Mouse (Mus musculus): Measurements from ENCODE around the gene Scube1. TPM values are rescaled to one million over a fixed set of nuclear protein-coding genes. Genes with fewer than 3 reads are reported as not detected.

Gene Scube1
- polyA plus RNA-seq, 1 experiment from 2014 or later: 0.16 TPM

DNA sequence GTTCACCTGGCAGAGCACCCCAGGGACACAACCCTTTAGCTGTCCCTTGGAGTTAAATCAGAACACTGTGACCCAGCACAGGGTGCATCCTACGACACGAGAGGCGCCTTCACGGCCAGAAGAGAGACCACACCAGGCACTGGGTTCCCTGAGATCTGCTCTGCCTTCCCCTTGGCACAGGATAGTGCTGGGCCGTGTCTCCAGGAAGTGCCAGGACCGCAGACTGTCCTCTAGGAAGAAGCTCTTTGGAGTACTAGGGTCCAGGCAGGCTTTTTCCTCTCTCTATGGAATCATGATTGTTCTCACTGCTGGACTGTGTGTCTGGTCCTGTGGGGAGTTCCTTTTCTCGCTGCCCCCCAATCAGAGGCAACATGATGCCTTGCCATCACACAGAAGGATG lies 44.5 kb downstream of the Scube1 start:
- no peak for ATAC-seq (ENCODE audit: low read depth)
- Histone ChIP-seq H3K4me3 (replicated peaks) (no peak overlapping the region), H3K9me3 (replicated peaks) (no peaks in the 10 kb centered on the region), H3K4me1 (replicated peaks) (no peaks in the 10 kb centered on the region), H3K27ac (no peak overlapping the region), H3K4me2 (no peak overlapping the region), H3K36me3 (no peaks in the 10 kb centered on the region), H3K27me3 (peaks cover 30% of the 10 kb centered on the region), H3K9ac (no peak overlapping the region)
- WGBS (ENCODE audit: insufficient replicate concordance): 56% methylated on average over 7 of the region's 7 CpGs
- DNase-seq: no peak

GRCm38 (mm10) chr15:83679729-83680128 lies 45.1 kb downstream of the Scube1 start:
- no peak overlapping the region for H3K27ac ChIP-seq
- no peaks in the 10 kb centered on the region for H3K36me3 ChIP-seq
- no peak overlapping the region for H3K9ac ChIP-seq
- 63% methylated on average over 5 of the region's 5 CpGs for WGBS (ENCODE audit: insufficient replicate concordance)
- no peaks in the 10 kb centered on the region for H3K9me3 ChIP-seq (replicated peaks)
- H3K4me1 ChIP-seq (replicated peaks): no peaks in the 10 kb centered on the region
- no peak overlapping the region for H3K4me3 ChIP-seq (replicated peaks)
- no peak for DNase-seq
- H3K27me3 ChIP-seq: peaks cover 30% of the 10 kb centered on the region
- no peak for ATAC-seq (ENCODE audit: low read depth)
- H3K4me2 ChIP-seq: no peak overlapping the region

GRCm38 (mm10) chr15:83678606-83679005 lies 46.2 kb downstream of the Scube1 start:
- H3K27me3 ChIP-seq: peaks cover 30% of the 10 kb centered on the region
- 11% methylated on average over 11 of the region's 11 CpGs for WGBS (ENCODE audit: insufficient replicate concordance)
- no peak for ATAC-seq (ENCODE audit: low read depth)

DNA sequence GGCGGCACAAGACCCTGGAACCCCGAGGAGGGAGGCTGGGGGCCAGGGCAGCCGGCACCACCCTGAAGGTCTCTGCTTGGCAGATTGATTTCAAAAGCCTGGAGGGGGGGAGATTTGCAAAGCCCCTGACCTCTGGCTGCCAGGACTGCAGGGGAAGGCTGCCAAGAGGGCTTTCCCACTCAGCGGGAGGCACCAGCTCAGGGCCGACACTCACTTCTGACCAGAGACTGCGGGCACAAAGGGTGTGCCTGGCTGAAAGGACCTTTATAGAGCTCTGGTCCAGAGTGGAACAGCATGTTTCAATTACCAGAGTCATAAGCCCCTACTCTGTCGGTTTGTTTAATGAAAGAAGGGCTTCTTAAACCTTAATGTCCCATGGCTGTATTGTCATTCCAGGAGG lies 46.7 kb downstream of the Scube1 start:
- Histone ChIP-seq H3K27ac (no peak overlapping the region), H3K36me3 (no peaks in the 10 kb centered on the region), H3K9ac (no peak overlapping the region), H3K27me3 (peaks cover 30% of the 10 kb centered on the region), H3K4me1 (replicated peaks) (no peaks in the 10 kb centered on the region), H3K4me2 (no peak overlapping the region), H3K4me3 (replicated peaks) (no peak overlapping the region), H3K9me3 (replicated peaks) (no peaks in the 10 kb centered on the region)
- 18% methylated on average over 7 of the region's 7 CpGs for WGBS (ENCODE audit: insufficient replicate concordance)
- no peak for DNase-seq
- ATAC-seq (ENCODE audit: low read depth): no peak

More at GRCm38 (mm10) chr15:83678606-83679005, 46.2 kb downstream of the Scube1 start:
- Histone ChIP-seq H3K4me3 (replicated peaks) (no peak overlapping the region), H3K27ac (no peak overlapping the region), H3K9me3 (replicated peaks) (no peaks in the 10 kb centered on the region), H3K4me1 (replicated peaks) (no peaks in the 10 kb centered on the region), H3K4me2 (no peak overlapping the region), H3K9ac (no peak overlapping the region), H3K36me3 (no peaks in the 10 kb centered on the region)
- DNase-seq: no peak

- Histone ChIP-seq H3K36me3 (no peaks in the 10 kb centered on the region), H3K27ac (no peak overlapping the region), H3K9ac (no peak overlapping the region), H3K4me3 (replicated peaks) (no peak overlapping the region), H3K4me1 (replicated peaks) (no peaks in the 10 kb centered on the region), H3K4me2 (no peak overlapping the region), H3K27me3 (peaks cover 30% of the 10 kb centered on the region), H3K9me3 (replicated peaks) (no peaks in the 10 kb centered on the region)
- DNase-seq (no peak), ATAC-seq (ENCODE audit: low read depth) (no peak; the same call in 1 of the 2 replicates)
- 71% methylated on average over 6 of the region's 6 CpGs for WGBS (ENCODE audit: insufficient replicate concordance)
These were observed 47.7 kb downstream of the Scube1 start for GRCm38 (mm10) chr15:83677098-83677497.

DNA sequence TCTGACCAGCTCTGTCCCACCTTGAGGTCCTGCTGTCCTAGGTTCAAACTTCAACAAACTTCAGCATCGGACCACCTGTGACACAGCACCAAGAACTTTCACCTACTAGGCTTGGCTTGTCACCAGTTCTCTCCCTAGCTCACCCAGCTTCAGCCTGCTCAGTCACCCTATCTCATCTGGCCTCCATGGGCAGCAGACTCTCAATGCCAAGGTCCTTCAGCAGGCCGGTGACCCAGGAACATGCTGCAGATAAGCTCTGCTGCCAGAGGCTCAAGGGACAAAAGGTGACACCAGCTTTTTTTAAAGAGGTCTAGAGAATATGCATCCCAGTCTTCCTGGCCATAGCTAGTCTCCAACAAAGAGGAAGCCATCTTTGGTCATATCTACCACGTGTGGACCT lies 48.5 kb downstream of the Scube1 start:
- Histone ChIP-seq H3K9me3 (replicated peaks) (no peaks in the 10 kb centered on the region), H3K4me2 (no peak overlapping the region), H3K4me3 (replicated peaks) (no peak overlapping the region), H3K27me3 (peaks cover 30% of the 10 kb centered on the region), H3K27ac (no peak overlapping the region), H3K4me1 (replicated peaks) (no peaks in the 10 kb centered on the region), H3K9ac (no peak overlapping the region), H3K36me3 (no peaks in the 10 kb centered on the region)
- WGBS (ENCODE audit: insufficient replicate concordance): 74% methylated on average over 3 of the region's 3 CpGs
- ATAC-seq (ENCODE audit: low read depth) (no peak), DNase-seq (no peak)

DNA sequence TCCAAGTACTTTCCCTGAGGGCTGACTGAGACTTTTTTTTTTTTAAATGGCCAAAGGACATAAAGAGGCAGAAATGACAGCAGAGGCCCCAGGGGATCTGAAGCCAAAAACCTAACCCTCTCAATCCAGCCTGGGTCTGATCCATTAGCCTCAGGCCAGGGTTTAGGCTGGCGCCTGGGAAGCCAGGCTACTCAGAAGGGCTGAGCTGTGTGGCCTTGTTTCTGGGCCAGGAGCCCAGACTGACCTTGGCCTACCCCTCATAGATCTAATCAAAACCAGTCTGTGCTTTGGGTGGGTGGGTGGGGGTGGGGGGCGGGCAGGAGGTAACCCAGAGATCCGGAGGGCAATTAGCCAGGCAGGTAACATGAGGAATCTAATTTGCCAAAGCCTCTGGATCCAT lies 51.2 kb downstream of the Scube1 start:
- 56% methylated on average over 3 of the region's 3 CpGs for WGBS (ENCODE audit: insufficient replicate concordance)
- Histone ChIP-seq H3K4me2 (no peak overlapping the region), H3K9ac (no peak overlapping the region), H3K27me3 (peaks cover 11% of the 10 kb centered on the region), H3K27ac (no peak overlapping the region), H3K4me3 (replicated peaks) (no peak overlapping the region), H3K9me3 (replicated peaks) (no peaks in the 10 kb centered on the region), H3K36me3 (no peaks in the 10 kb centered on the region), H3K4me1 (replicated peaks) (no peaks in the 10 kb centered on the region)
- ATAC-seq (ENCODE audit: low read depth) (no peak), DNase-seq (no peak)

- Histone ChIP-seq H3K4me2 (no peak overlapping the region), H3K36me3 (no peaks in the 10 kb centered on the region), H3K4me3 (replicated peaks) (no peak overlapping the region), H3K9ac (no peak overlapping the region), H3K27me3 (no peaks in the 10 kb centered on the region), H3K9me3 (replicated peaks) (no peaks in the 10 kb centered on the region), H3K4me1 (replicated peaks) (no peaks in the 10 kb centered on the region), H3K27ac (no peak overlapping the region)
- WGBS (ENCODE audit: insufficient replicate concordance): 53% methylated on average over 6 of the region's 6 CpGs
- no peak for DNase-seq
- no peak for ATAC-seq (ENCODE audit: low read depth)
These were observed 57.3 kb downstream of the Scube1 start for GRCm38 (mm10) chr15:83667501-83667900.

DNA sequence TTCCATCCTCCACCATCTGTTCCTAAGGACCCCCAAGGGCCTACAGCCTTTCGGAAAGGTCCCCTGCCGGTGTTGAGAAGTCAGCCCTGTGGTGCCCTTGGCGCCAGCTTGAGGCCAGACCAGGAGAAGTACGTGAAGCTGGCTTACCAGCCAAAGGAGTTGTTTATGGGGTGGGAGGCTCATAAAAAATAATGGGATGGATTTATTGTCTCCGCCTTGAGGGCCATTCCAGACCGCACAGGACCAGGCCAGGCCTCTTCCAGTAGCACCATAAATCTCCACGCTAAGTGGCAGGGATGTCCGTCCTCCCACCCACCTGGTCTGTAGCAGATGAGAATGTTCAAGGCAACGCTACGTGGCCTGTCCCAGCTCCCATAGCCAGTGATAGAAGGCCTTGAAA lies 58.4 kb downstream of the Scube1 start:
- 63% methylated on average over 10 of the region's 10 CpGs for WGBS (ENCODE audit: insufficient replicate concordance)
- H3K9me3 ChIP-seq (replicated peaks): no peaks in the 10 kb centered on the region
- no peak overlapping the region for H3K27ac ChIP-seq
- H3K4me1 ChIP-seq (replicated peaks): no peaks in the 10 kb centered on the region
- H3K4me3 ChIP-seq (replicated peaks): no peak overlapping the region
- no peaks in the 10 kb centered on the region for H3K27me3 ChIP-seq
- ATAC-seq (ENCODE audit: low read depth): no peak
- no peak overlapping the region for H3K4me2 ChIP-seq
- no peaks in the 10 kb centered on the region for H3K36me3 ChIP-seq
- DNase-seq: no peak
- H3K9ac ChIP-seq: no peak overlapping the region

DNA sequence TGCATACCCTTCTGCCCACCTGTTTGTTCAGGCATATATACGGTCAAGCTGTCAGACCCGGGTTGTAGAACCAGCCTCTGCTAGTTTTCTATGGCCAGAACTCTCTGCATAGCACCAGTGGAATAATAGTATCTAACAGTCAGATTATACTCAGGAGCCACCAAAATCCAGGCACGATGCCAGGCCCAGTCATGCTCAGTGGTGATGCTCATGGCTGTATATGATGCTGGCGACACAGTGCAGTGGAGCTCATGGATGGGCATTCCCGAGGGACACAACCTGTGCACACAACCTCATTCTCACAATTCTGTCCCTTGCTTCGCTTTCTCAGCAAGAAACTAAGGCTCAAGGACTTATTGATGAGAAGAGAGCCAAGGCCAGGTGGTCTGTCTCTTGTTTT lies 58.8 kb downstream of the Scube1 start:
- no peak for ATAC-seq (ENCODE audit: low read depth)

GRCm38 (mm10) chr15:83664722-83665121 lies 60.1 kb downstream of the Scube1 start:
- WGBS (ENCODE audit: insufficient replicate concordance): 49% methylated on average over 5 of the region's 5 CpGs
- no peaks in the 10 kb centered on the region for H3K4me1 ChIP-seq (replicated peaks)
- H3K4me3 ChIP-seq (replicated peaks): no peak overlapping the region
- no peaks in the 10 kb centered on the region for H3K27me3 ChIP-seq
- H3K27ac ChIP-seq: no peak overlapping the region
- DNase-seq: no peak
- H3K36me3 ChIP-seq: no peaks in the 10 kb centered on the region
- H3K4me2 ChIP-seq: no peak overlapping the region
- ATAC-seq (ENCODE audit: low read depth): no peak
- no peak overlapping the region for H3K9ac ChIP-seq
- H3K9me3 ChIP-seq (replicated peaks): no peaks in the 10 kb centered on the region

More for the DNA sequence above, 58.8 kb downstream of the Scube1 start:
- Histone ChIP-seq H3K9ac (no peak overlapping the region), H3K9me3 (replicated peaks) (no peaks in the 10 kb centered on the region), H3K4me1 (replicated peaks) (no peaks in the 10 kb centered on the region), H3K27me3 (no peaks in the 10 kb centered on the region), H3K27ac (no peak overlapping the region), H3K36me3 (no peaks in the 10 kb centered on the region), H3K4me3 (replicated peaks) (no peak overlapping the region), H3K4me2 (no peak overlapping the region)
- WGBS (ENCODE audit: insufficient replicate concordance): 73% methylated on average over 6 of the region's 6 CpGs
- DNase-seq: no peak

DNA sequence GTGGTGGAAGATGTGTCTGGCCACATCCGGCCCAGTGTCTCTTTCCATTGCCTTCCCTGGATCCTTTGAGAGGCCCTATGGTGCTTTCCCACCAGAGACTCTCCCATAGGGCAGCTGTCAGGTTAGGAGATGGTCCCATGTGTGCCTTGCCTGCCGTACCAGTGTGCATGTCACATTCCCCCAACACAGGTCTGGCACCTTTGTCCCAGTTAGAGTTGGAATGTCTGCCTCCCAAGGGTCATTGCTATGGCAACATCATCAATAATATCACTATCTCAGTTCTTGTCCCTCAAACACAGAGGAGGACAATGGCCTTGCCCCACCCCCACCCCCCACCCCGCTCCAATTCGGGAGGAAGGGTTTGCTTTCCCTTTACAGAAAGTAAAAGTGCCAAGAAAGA lies 61.8 kb downstream of the Scube1 start:
- H3K9me3 ChIP-seq (replicated peaks): no peaks in the 10 kb centered on the region
- no peaks in the 10 kb centered on the region for H3K4me1 ChIP-seq (replicated peaks)
- no peak overlapping the region for H3K4me2 ChIP-seq
- H3K9ac ChIP-seq: no peak overlapping the region
- ATAC-seq (ENCODE audit: low read depth): no peak
- no peaks in the 10 kb centered on the region for H3K36me3 ChIP-seq
- no peaks in the 10 kb centered on the region for H3K27me3 ChIP-seq
- 45% methylated on average over 4 of the region's 4 CpGs for WGBS (ENCODE audit: insufficient replicate concordance)
- H3K27ac ChIP-seq: no peak overlapping the region
- no peak for DNase-seq
- no peak overlapping the region for H3K4me3 ChIP-seq (replicated peaks)
